In the genomic region with DNA sequence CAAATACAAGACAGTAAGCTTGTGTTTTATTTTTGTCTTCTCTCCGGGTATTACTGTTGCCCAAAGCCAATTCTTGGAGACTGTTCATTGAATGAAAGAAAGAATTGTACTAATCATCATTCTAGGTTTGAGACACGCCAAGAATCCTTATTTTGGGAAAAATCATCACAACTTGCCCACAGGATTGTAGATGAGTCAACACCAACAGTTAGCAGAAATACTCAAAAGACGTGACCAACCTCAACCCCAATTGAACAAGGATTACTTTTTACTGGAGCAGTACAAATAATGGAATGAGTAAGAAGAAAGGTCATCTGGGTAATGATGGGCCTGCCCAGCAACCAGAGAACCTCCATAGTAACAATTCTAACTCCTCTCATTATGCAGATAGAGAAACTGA, we compare ENCODE assay signal across 25 mouse cellular contexts.
"Had no signal": no experiment of that assay in that cellular context is flagged by ENCODE, and none has a peak within 500 bp of the region (broad histone marks: within the 10 kb centered on the region; RNA-seq: fewer than 3 reads in every experiment).

No protein-coding gene starts in this region.

- H3K4me1 ChIP-seq: heart, embryonic 10.5 days; heart, embryonic 12.5 days; hindbrain, embryonic 13.5 days; hindbrain, embryonic 15.5 days; kidney, embryonic 15.5 days; limb, embryonic 10.5 days; limb, embryonic 12.5 days; liver, embryonic 13.5 days; liver, embryonic 15.5 days had no signal

- H3K27ac ChIP-seq: heart, embryonic 10.5 days; hindbrain, embryonic 13.5 days; hindbrain, embryonic 15.5 days; hindbrain, postnatal 0 days; kidney, embryonic 15.5 days; kidney, postnatal 0 days; layer of hippocampus, adult 2 months; left cerebral cortex, adult 2 months; limb, embryonic 10.5 days; limb, embryonic 12.5 days; liver, embryonic 13.5 days; liver, embryonic 15.5 days had no signal

- H3K27me3 ChIP-seq: hindbrain, embryonic 15.5 days; limb, embryonic 12.5 days had no signal

- H3K4me2 ChIP-seq: heart, embryonic 12.5 days; hindbrain, embryonic 13.5 days; hindbrain, embryonic 15.5 days; kidney, embryonic 15.5 days; limb, embryonic 12.5 days; liver, embryonic 11.5 days; liver, embryonic 13.5 days; liver, embryonic 15.5 days had no signal

- H3K36me3 ChIP-seq: heart, embryonic 10.5 days; heart, embryonic 12.5 days; hindbrain, embryonic 13.5 days; hindbrain, embryonic 15.5 days; kidney, embryonic 15.5 days; limb, embryonic 10.5 days; limb, embryonic 12.5 days; liver, embryonic 13.5 days; liver, embryonic 15.5 days had no signal

- DNase-seq: gastrocnemius, postnatal 14 days; gastrocnemius, postnatal 36 days; heart, adult 18-20 months; heart, postnatal 10 days; heart, postnatal 36 days; kidney, adult 11 months; kidney, adult 2 months; kidney, adult 9 months; kidney, postnatal 14 days; kidney, postnatal 4 days; liver; liver, embryonic 13.5 days had no signal

- H3K4me3 ChIP-seq: heart, embryonic 10.5 days; heart, embryonic 12.5 days; hindbrain, embryonic 13.5 days; hindbrain, embryonic 15.5 days; kidney, embryonic 15.5 days; layer of hippocampus, adult 2 months; left cerebral cortex, adult 2 months; limb, embryonic 10.5 days; limb, embryonic 12.5 days; liver, embryonic 13.5 days; liver, embryonic 15.5 days had no signal
